Mouse (Mus musculus) thymus, adult 2 months (tissue): ENCODE measurements around the gene Gm3476. TPM values are rescaled to one million over a fixed set of nuclear protein-coding genes. Genes with fewer than 3 reads are reported as not detected.
"Not testable (repeated sequence)": the region's sequence is repeated elsewhere in the genome, so short reads cannot be mapped to it uniquely, and the experiment has no call there.

ENCODE experiments used
- DNase-seq: peaks from one replicate; pipeline ENCODE4 v3.0.0; 2021
- H3K27ac ChIP-seq: fragments of 200-500 bp; 2 replicates; pipeline ENCODE4 v1.5.1; 2012; ENCODE audit warnings: low read length, control low read depth; ENCODE audit not compliant: control insufficient read depth, insufficient read depth
- H3K27me3 ChIP-seq: fragments of 200-500 bp; 2 replicates; pipeline ENCODE4 v1.6.1; 2012; ENCODE audit warnings: mild to moderate bottlenecking, low read length, moderate library complexity, mixed read lengths; ENCODE audit not compliant: control insufficient read depth, insufficient read depth
- H3K36me3 ChIP-seq: fragments of 200-500 bp; 2 replicates; pipeline ENCODE4 v1.6.1; 2012; ENCODE audit warnings: mild to moderate bottlenecking, low read length, moderate library complexity; ENCODE audit not compliant: control insufficient read depth, insufficient read depth
- H3K4me1 ChIP-seq: fragments of 200-500 bp; replicated peaks from 2 replicates; pipeline ENCODE4 v1.6.1; 2012; ENCODE audit warnings: low read length; ENCODE audit not compliant: control insufficient read depth, insufficient read depth
- H3K4me3 ChIP-seq: fragments of 200-500 bp; 2 replicates; pipeline ENCODE4 v1.5.1; 2012; ENCODE audit warnings: mild to moderate bottlenecking, low read length, control low read depth, moderate library complexity; ENCODE audit not compliant: control insufficient read depth, insufficient read depth
- WGBS: fragments of 180-500 bp; shearing (Covaris S2); methylation state at CpG from one replicate; pipeline ENCODE4 v1.1.7; 2018; 5-methylcytosine and 5-hydroxymethylcytosine counted together
- polyA plus RNA-seq: library from polyadenylated mRNA; depleted of rRNA; stranded (reverse); fragments of >200 nt; gene quantifications from 2 replicates; pipeline ENCODE4 v1.2.3, GENCODE M21; 2012; rRNA removed

The Gm3476 gene
- polyA plus RNA-seq: not detected in 2 replicates

DNA sequence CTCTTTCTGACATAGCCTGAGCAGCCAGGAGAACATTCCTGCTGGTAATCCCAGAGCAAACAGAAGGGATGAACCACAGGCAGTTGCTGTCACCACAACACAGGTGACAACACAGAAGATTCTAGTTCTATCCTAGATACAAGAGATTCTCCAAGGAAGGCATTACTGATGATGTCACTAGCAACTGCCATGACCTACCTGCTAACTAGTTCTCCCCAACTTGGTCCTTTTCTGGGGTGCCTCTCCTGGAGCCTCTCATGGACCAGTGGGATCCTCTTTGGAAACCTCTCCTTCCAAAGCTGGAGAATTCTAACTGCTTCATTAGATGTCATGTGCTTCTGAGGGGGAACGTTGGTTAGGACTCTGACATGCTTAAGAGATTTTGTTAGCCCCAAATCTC, at the start of gene Gm3476:
Gm3476 (minus strand) TSS at position 101 of the 400 bp plus-strand sequence.
- H3K27me3 ChIP-seq, H3K4me1 ChIP-seq, H3K36me3 ChIP-seq, H3K4me3 ChIP-seq, H3K27ac ChIP-seq, DNase-seq: not testable (repeated sequence)
- WGBS: no CpG with 5 or more reads among the region's 1 CpGs

DNA sequence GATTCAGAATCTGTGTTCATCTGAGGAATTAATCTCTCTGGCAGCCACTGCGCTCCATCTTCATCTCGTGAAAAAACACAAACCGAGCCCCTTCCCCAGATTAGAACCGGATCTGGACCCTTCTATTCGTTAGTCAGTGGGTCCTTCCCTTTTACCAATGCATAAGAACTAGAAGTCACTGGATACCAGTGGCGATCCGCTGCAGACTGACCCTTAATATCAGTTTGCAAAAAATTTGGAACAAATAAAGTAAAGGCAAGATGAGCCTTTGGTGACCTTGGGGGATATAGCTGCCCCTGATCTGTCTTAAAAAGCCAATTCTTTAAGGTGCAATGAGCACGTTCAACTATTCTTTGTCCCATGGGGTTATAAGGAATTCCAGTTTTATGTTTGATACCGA, 37.9 kb upstream of the Gm3476 start:
- not testable (repeated sequence) for H3K27me3 ChIP-seq, H3K27ac ChIP-seq, H3K4me3 ChIP-seq, DNase-seq, H3K36me3 ChIP-seq, H3K4me1 ChIP-seq
- WGBS: 81% methylated on average over 5 of the region's 9 CpGs

GRCm38 (mm10) chr14:6161085-6161484, 35.5 kb upstream of the Gm3476 start:
- not testable (repeated sequence) for H3K4me3 ChIP-seq, DNase-seq, H3K27ac ChIP-seq, H3K27me3 ChIP-seq, H3K36me3 ChIP-seq, H3K4me1 ChIP-seq
- WGBS: 100% methylated on average over 1 of the region's 1 CpGs

- not testable (repeated sequence) for H3K4me1 ChIP-seq, H3K27ac ChIP-seq, H3K27me3 ChIP-seq, H3K36me3 ChIP-seq, H3K4me3 ChIP-seq
- peak; percentile 30 for DNase-seq
- 4% methylated on average over 42 of the region's 51 CpGs for WGBS
Measured at GRCm38 (mm10) chr14:6108272-6108925, 17.2 kb downstream of the Gm3476 start, which contains the start of gene Gm3468. Gm3468 (minus strand) TSS chr14:6108665.

DNA sequence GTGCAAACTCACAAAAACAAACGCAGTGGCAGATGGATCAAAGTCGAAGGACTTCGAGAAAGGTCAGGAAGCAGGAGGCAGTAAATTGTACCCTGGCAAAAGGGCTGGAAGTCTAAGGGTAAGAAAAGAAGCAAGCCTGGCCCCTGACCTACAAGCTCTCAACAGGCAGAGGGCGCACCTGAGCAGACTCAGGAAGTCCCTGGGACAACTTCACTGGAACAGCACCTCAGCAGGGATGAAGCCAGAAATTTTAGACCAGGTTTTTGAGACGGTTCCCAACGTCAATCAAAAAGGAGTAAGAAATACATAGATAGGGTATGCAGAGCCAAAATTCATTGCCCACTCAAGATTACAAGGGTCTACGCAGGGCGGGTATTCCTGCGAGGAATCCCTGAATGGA, 18.1 kb downstream of the Gm3476 start:
- H3K27me3 ChIP-seq, DNase-seq, H3K36me3 ChIP-seq, H3K4me3 ChIP-seq, H3K4me1 ChIP-seq, H3K27ac ChIP-seq: not testable (repeated sequence)
- 18% methylated on average over 9 of the region's 9 CpGs for WGBS

DNA sequence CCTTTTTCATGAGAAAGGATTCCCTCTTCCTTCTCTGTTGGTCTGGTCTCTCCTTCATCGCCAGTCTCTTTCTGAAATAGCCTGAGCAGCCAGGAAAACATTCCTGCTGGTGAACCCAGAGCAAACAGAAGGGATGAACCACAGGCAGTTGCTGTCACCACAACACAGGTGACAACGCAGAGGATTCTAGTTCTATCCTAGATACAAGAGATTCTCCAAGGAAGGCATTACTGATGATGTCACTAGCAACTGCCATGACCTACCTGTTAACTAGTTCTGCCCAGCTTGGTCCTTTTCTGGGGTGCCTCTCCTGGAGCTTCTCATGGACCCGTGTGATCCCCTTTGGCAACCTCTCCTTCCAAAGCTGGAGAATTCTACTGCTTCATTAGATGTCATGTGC, 31.8 kb downstream of the Gm3476 start, which contains the start of gene Gm8206:
Gm8206 (minus strand) TSS at position 101 of the 400 bp plus-strand sequence.
- DNase-seq, H3K27ac ChIP-seq, H3K36me3 ChIP-seq, H3K27me3 ChIP-seq, H3K4me3 ChIP-seq, H3K4me1 ChIP-seq: not testable (repeated sequence)
- 93% methylated on average over 3 of the region's 3 CpGs for WGBS

GRCm38 (mm10) chr14:6058167-6058566, 67.4 kb downstream of the Gm3476 start, which contains the start of gene Gm6337:
Gm6337 (minus strand) TSS chr14:6058267.
- 90% methylated on average over 4 of the region's 4 CpGs for WGBS
- not testable (repeated sequence) for DNase-seq, H3K27me3 ChIP-seq, H3K4me1 ChIP-seq, H3K4me3 ChIP-seq, H3K36me3 ChIP-seq, H3K27ac ChIP-seq

Other genes with a start within 250 kb of the Gm3476 start
- gene Gm8237, start 245.4 kb downstream of the Gm3476 start, polyA plus RNA-seq: not detected in 2 replicates
- gene Gm3248, start 164.1 kb downstream of the Gm3476 start, polyA plus RNA-seq: not detected in 2 replicates
- not detected in 2 replicates for gene Gm3453, start 146.7 kb downstream of the Gm3476 start, polyA plus RNA-seq
- gene Gm6337, start 67.5 kb downstream of the Gm3476 start, polyA plus RNA-seq: 0.11 TPM in 1 of 2 replicates, not detected in the other
- gene Gm8206, start 31.9 kb downstream of the Gm3476 start, polyA plus RNA-seq: 0.05 TPM in 1 of 2 replicates, not detected in the other
- gene Gm3468, start 17.1 kb downstream of the Gm3476 start, polyA plus RNA-seq: 0.19 and 0.53 TPM in 2 replicates
- 0.04 TPM in 1 of 2 replicates, not detected in the other for gene Gm21560, start 93.5 kb upstream of the Gm3476 start, polyA plus RNA-seq
- gene Gm3411, start 161.4 kb upstream of the Gm3476 start, polyA plus RNA-seq: 0.06 and 0.51 TPM in 2 replicates
- not detected in 2 replicates for gene Gm21103, start 179.0 kb upstream of the Gm3476 start, polyA plus RNA-seq
- gene Gm3618, start 217.9 kb upstream of the Gm3476 start, polyA plus RNA-seq: not detected in 2 replicates